Mouse (Mus musculus) sigmoid colon, adult 10 weeks (tissue): Measurements from ENCODE around the gene Olfr419. TPM values are rescaled to one million over a fixed set of nuclear protein-coding genes. Genes with fewer than 3 reads are reported as not detected.

Experiments used
- polyA plus RNA-seq: library from polyadenylated mRNA; stranded (reverse); fragments of 350-450 nt; fragmentation: Illumina TruSeq; extraction: RNeasy Lipid Tissue Mini Kit (QIAGEN cat#74804); gene quantifications from one replicate; pipeline ENCODE4 v1.2.3, GENCODE M21; 2014; ENCODE audit warnings: low read depth, low replicate concordance

The Olfr419 gene
- polyA plus RNA-seq = not detected

GRCm38 (mm10) chr1:174251961-174252360 lies at the start of gene Olfr419:
Gene Olfr419, minus strand, starts transcription at chr1:174252061.

Other genes with a start within 250 kb of the Olfr419 start
- 14.8 TPM for gene Ifi205, start 220.3 kb downstream of the Olfr419 start, polyA plus RNA-seq
- not detected for gene Olfr433, start 211.4 kb downstream of the Olfr419 start, polyA plus RNA-seq
- not detected for gene Olfr432, start 202.9 kb downstream of the Olfr419 start, polyA plus RNA-seq
- gene Olfr430, start 185.5 kb downstream of the Olfr419 start, polyA plus RNA-seq = not detected
- not detected for gene Olfr429, start 167.7 kb downstream of the Olfr419 start, polyA plus RNA-seq
- not detected for gene Olfr427, start 155.2 kb downstream of the Olfr419 start, polyA plus RNA-seq
- gene Olfr231, start 130.9 kb downstream of the Olfr419 start, polyA plus RNA-seq = not detected
- not detected for gene Olfr424, start 120.5 kb downstream of the Olfr419 start, polyA plus RNA-seq
- not detected for gene Olfr420, start 96.4 kb downstream of the Olfr419 start, polyA plus RNA-seq
- 0.35 TPM for gene Spta1, start 79.3 kb downstream of the Olfr419 start, polyA plus RNA-seq
- gene Mptx1, start 78.5 kb upstream of the Olfr419 start, polyA plus RNA-seq = 8,242 TPM
- not detected for gene Olfr417, start 113.1 kb upstream of the Olfr419 start, polyA plus RNA-seq
- not detected for gene Olfr248, start 139.0 kb upstream of the Olfr419 start, polyA plus RNA-seq
- not detected for gene Olfr414, start 172.0 kb upstream of the Olfr419 start, polyA plus RNA-seq
- not detected for gene Olfr220, start 190.0 kb upstream of the Olfr419 start, polyA plus RNA-seq
- 1.4 TPM for gene Fmn2, start 249.8 kb upstream of the Olfr419 start, polyA plus RNA-seq